In genomic region chr16:11983106-11983615, GRCm38 (mm10) we compare ENCODE assay signal across 8 mouse cellular contexts. TPM values are rescaled to one million over a fixed set of nuclear protein-coding genes. Genes with fewer than 3 reads are reported as not detected.
DNase-seq lines count a peak whose midpoint lies in the region; ATAC-seq and TF ChIP-seq lines count a peak whose summit lies in the region.

No protein-coding gene starts in this region.

- TF ChIP-seq POLR2A in brain, embryonic 14.5 days (IDR thresholded peaks at IDR 0.05; ENCODE audit: borderline replicate concordance, extremely low read depth, insufficient read depth, insufficient read length, poor library complexity, severe bottlenecking), result no peak

- peak overlapping the region; percentile 58 for H3K4me3 ChIP-seq in lung, embryonic 14.5 days (ENCODE audit: low read depth, low read length)
- H3K4me3 ChIP-seq in limb, embryonic 10.5 days, result peak overlapping the region; percentile 64

- no peak overlapping the region for H3K27ac ChIP-seq in lung, embryonic 14.5 days (ENCODE audit: low read depth)
- no peak overlapping the region for H3K27ac ChIP-seq in limb, embryonic 10.5 days

- no peak for TF ChIP-seq CTCF in lung, embryonic 14.5 days (IDR thresholded peaks at IDR 0.05; ENCODE audit: low read depth)
- no peak for TF ChIP-seq CTCF in brain, embryonic 14.5 days (IDR thresholded peaks at IDR 0.05; ENCODE audit: borderline replicate concordance, extremely low read depth, insufficient read depth, insufficient read length)

- no peaks in the 10 kb centered on the region for H3K9me3 ChIP-seq in lung, embryonic 14.5 days (ENCODE audit: low read depth, low read length)
- H3K9me3 ChIP-seq in limb, embryonic 10.5 days (replicated peaks), result no peaks in the 10 kb centered on the region

- H3K27me3 ChIP-seq in lung, embryonic 14.5 days (ENCODE audit: insufficient read depth, low read length), result peaks cover 63% of the 10 kb centered on the region
- peaks cover 74% of the 10 kb centered on the region for H3K27me3 ChIP-seq in limb, embryonic 10.5 days (ENCODE audit: low read depth, poor library complexity, severe bottlenecking)

- no peak overlapping the region for H3K9ac ChIP-seq in lung, embryonic 14.5 days

- H3K4me2 ChIP-seq in lung, embryonic 14.5 days, result peak overlapping the region; percentile 96

- DNase-seq in lung, embryonic 14.5 days, result peak; percentile 33
- no peak for DNase-seq in lung, postnatal 25 days (ENCODE audit: low spot score)
- peak; percentile 43 for DNase-seq in brain, embryonic 14.5 days (ENCODE audit: low read depth)
- peak; percentile 20 to 43 for DNase-seq in frontal cortex, postnatal 10 days (ENCODE audit: low spot score in 2 of 2)
- peak; percentile 50 for DNase-seq in limb, embryonic 10.5 days (ENCODE audit: low spot score)
- peak; percentile 22 for DNase-seq in retina, embryonic 14.5 days (ENCODE audit: low spot score)
- DNase-seq in urinary bladder, adult 2 months (ENCODE audit: low spot score), result no peak
- no peak for DNase-seq in spleen, adult 12 weeks (ENCODE audit: low spot score)

- WGBS in lung, embryonic 14.5 days, result 2% methylated on average over 25 of the region's 25 CpGs
- 1% methylated on average over 25 of the region's 25 CpGs for WGBS in limb, embryonic 10.5 days

- ATAC-seq in lung, embryonic 14.5 days (ENCODE audit: insufficient read depth), result no peak

- no peaks in the 10 kb centered on the region for H3K4me1 ChIP-seq in lung, embryonic 14.5 days (ENCODE audit: insufficient read depth)
- H3K4me1 ChIP-seq in limb, embryonic 10.5 days, result peaks cover 24% of the 10 kb centered on the region

- H3K36me3 ChIP-seq in lung, embryonic 14.5 days (ENCODE audit: insufficient read depth), result no peaks in the 10 kb centered on the region
- H3K36me3 ChIP-seq in limb, embryonic 10.5 days, result no peaks in the 10 kb centered on the region

RNA-seq across cellular contexts. Expression of gene Shisa9, which starts 0.8 kb away (rescaled TPM):
- 4.5 and 5.8 TPM in 2 replicates for polyA plus RNA-seq in lung, embryonic 14.5 days (2014; fragmentation: Nextera tagmentation; extraction: Ambion mirVana)
- polyA plus RNA-seq in brain, embryonic 14.5 days (2012; rRNA removed), result 13.2 and 18.3 TPM in 2 replicates
- polyA plus RNA-seq in limb, embryonic 10.5 days (2016; fragmentation: Nextera tagmentation; extraction: Ambion mirVana), result 0.05 and 0.11 TPM in 2 replicates
- polyA plus RNA-seq in urinary bladder, adult 2 months (2012; rRNA removed), result 2.7 and 3.9 TPM in 2 replicates

Comparison
In these comparisons a context has a peak if more than half of its experiments do, and no peak if none do; other contexts are left out.
1. DNase-seq: peak in lung, embryonic 14.5 days (single experiment), brain, embryonic 14.5 days (single experiment), frontal cortex, postnatal 10 days (2 of 2), limb, embryonic 10.5 days (single experiment) and retina, embryonic 14.5 days (single experiment); none in lung, postnatal 25 days (single experiment), urinary bladder, adult 2 months (single experiment) and spleen, adult 12 weeks (single experiment).